Mouse (Mus musculus) forebrain, embryonic 14.5 days (tissue): Measurements from ENCODE around the gene Fbxw4. TPM values are rescaled to one million over a fixed set of nuclear protein-coding genes. Genes with fewer than 3 reads are reported as not detected.
A peak's percentile ranks its signal among the peaks of the same experiment; 100 is the strongest.

Experiments used
- ATAC-seq: fragments of 200-750 bp; cut with Nextera tagmentation; 2 replicates; pipeline ENCODE4 v1.8.0; 2017; ENCODE audit warnings: mild to moderate bottlenecking, moderate library complexity
- DNase-seq: peaks from one replicate; pipeline ENCODE4 v3.0.0-alpha.2; 2015; ENCODE audit warnings: low spot score
- H3K27ac ChIP-seq: fragments of 300-500 bp; sonication (generic); 2 replicates; pipeline ENCODE4 v1.5.1; 2014; ENCODE audit warnings: low read depth, mild to moderate bottlenecking, control low read depth, low read length, moderate library complexity
- H3K27me3 ChIP-seq: fragments of 300-500 bp; sonication (generic); replicated peaks from 2 replicates; pipeline ENCODE4 v1.6.1; 2014; ENCODE audit warnings: low read length, control low read depth, mixed read lengths; ENCODE audit not compliant: control insufficient read depth, insufficient read depth
- H3K36me3 ChIP-seq: fragments of 300-500 bp; sonication (generic); 2 replicates; pipeline ENCODE4 v1.6.1; 2014; ENCODE audit warnings: low read length, control low read depth; ENCODE audit not compliant: control insufficient read depth, insufficient read depth
- H3K4me1 ChIP-seq: fragments of 300-500 bp; sonication (generic); 2 replicates; pipeline ENCODE4 v1.6.1; 2014; ENCODE audit warnings: antibody characterized with exemption, low read length, control low read depth; ENCODE audit not compliant: control insufficient read depth, insufficient read depth
- H3K4me2 ChIP-seq: fragments of 300-500 bp; sonication (generic); 2 replicates; pipeline ENCODE4 v1.6.1; 2014; ENCODE audit warnings: mild to moderate bottlenecking, control low read depth, low read length
- H3K4me3 ChIP-seq: fragments of 300-500 bp; sonication (generic); 2 replicates; pipeline ENCODE4 v1.5.1; 2014; ENCODE audit warnings: low read depth, low read length, control low read depth
- H3K9ac ChIP-seq: fragments of 300-500 bp; sonication (generic); 2 replicates; pipeline ENCODE4 v1.6.1; 2014; ENCODE audit warnings: mild to moderate bottlenecking, low read length, control low read depth, moderate library complexity
- H3K9me3 ChIP-seq: fragments of 300-500 bp; sonication (generic); replicated peaks from 2 replicates; pipeline ENCODE4 v1.6.1; 2016; ENCODE audit warnings: low read length, control low read depth, mixed read lengths; ENCODE audit not compliant: control insufficient read depth
- WGBS: fragments of 180-500 bp; shearing (Covaris S2); extraction: QIAGEN DNeasy Blood & Tissue Kit; methylation state at CpG from one replicate; pipeline ENCODE4 v1.1.7; 2014; 5-methylcytosine and 5-hydroxymethylcytosine counted together
- polyA plus RNA-seq: library from polyadenylated mRNA; unstranded; fragments of >200 nt; fragmentation: Nextera tagmentation; extraction: Ambion mirVana; gene quantifications from 2 replicates; pipeline ENCODE4 v1.2.1, GENCODE M21; 2014

Fbxw4 gene
- polyA plus RNA-seq, 1 experiment from 2014 or later = 4.7 TPM

- Histone ChIP-seq H3K36me3 (no peaks in the 10 kb centered on the region), H3K9ac (peak overlapping the region; percentile 67), H3K4me2 (peak overlapping the region; percentile 71), H3K4me3 (peak overlapping the region; percentile 38), H3K27ac (peak overlapping the region; percentile 44; the same call in 1 of the 2 replicates), H3K27me3 (peaks cover 23% of the 10 kb centered on the region), H3K4me1 (peaks cover 5% of the 10 kb centered on the region; the same call in 1 of the 2 replicates), H3K9me3 (no peaks in the 10 kb centered on the region)
- WGBS = under 1% methylated on average over 41 of the region's 58 CpGs
- ATAC-seq (peak; percentile 62), DNase-seq (peak; percentile 77)
Observed at GRCm38 (mm10) chr19:45541409-45542041, 118.6 kb downstream of the Fbxw4 start.

GRCm38 (mm10) chr19:45540657-45541408 is 119.3 kb downstream of the Fbxw4 start:
- ATAC-seq = no peak; the same call in 1 of the 2 replicates
- Histone ChIP-seq H3K27me3 (peaks cover 23% of the 10 kb centered on the region), H3K9ac (peak overlapping the region; percentile 67), H3K4me3 (peak overlapping the region; percentile 38), H3K4me2 (peak overlapping the region; percentile 71), H3K4me1 (peaks cover 5% of the 10 kb centered on the region; the same call in 1 of the 2 replicates), H3K36me3 (no peaks in the 10 kb centered on the region), H3K9me3 (no peaks in the 10 kb centered on the region), H3K27ac (0 out of 2 replicates have a peak overlapping the region, but pooled peaks have one; percentile 44)
- peak; percentile 34 for DNase-seq
- WGBS = 22% methylated on average over 8 of the region's 8 CpGs

GRCm38 (mm10) chr19:45537505-45537904 is 122.6 kb downstream of the Fbxw4 start:
- Histone ChIP-seq H3K9ac (no peak overlapping the region), H3K27me3 (peaks cover 5% of the 10 kb centered on the region), H3K9me3 (no peaks in the 10 kb centered on the region), H3K4me1 (peaks cover 7% of the 10 kb centered on the region; the same call in 1 of the 2 replicates), H3K4me3 (no peak overlapping the region), H3K4me2 (no peak overlapping the region), H3K27ac (no peak overlapping the region), H3K36me3 (no peaks in the 10 kb centered on the region)
- ATAC-seq (no peak), DNase-seq (peak; percentile 22)
- WGBS = 69% methylated on average over 1 of the region's 1 CpGs

DNA sequence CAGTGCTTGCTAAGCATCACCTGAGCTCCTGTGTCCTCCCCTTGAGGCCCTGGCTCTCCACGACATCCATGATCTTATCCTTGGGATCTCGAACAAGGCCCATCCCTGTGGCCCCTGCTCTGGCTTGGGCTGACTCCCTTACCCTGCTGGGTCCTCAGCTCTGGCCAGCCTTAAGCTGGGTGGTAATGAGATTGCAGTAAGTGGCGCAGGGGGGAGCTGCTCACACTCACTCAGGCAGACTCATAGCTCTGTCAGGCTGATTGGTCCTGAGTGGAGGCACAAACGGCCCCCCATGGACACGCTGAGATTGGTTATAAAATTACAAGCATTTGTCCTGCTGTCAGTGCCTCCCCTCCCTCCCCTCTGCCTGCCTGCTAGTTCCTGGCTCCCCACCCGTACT is 124.2 kb downstream of the Fbxw4 start:
- Histone ChIP-seq H3K4me2 (no peak overlapping the region), H3K36me3 (0 out of 2 replicates have a peak, but pooled peaks cover 3% of the 10 kb centered on the region), H3K27me3 (no peaks in the 10 kb centered on the region; the same call in 1 of the 2 replicates), H3K4me1 (peaks cover 5% of the 10 kb centered on the region; the same call in 1 of the 2 replicates), H3K4me3 (no peak overlapping the region), H3K27ac (no peak overlapping the region), H3K9me3 (no peaks in the 10 kb centered on the region), H3K9ac (no peak overlapping the region)
- DNase-seq = no peak
- WGBS = 75% methylated on average over 6 of the region's 6 CpGs
- no peak for ATAC-seq

- no peak for DNase-seq
- peaks cover 10% of the 10 kb centered on the region; the same call in 1 of the 2 replicates for H3K36me3 ChIP-seq
- H3K4me2 ChIP-seq = no peak overlapping the region
- H3K9ac ChIP-seq = no peak overlapping the region
- no peaks in the 10 kb centered on the region for H3K9me3 ChIP-seq
- ATAC-seq = no peak
- H3K4me3 ChIP-seq = no peak overlapping the region
- no peaks in the 10 kb centered on the region for H3K27me3 ChIP-seq
- 82% methylated on average over 8 of the region's 8 CpGs for WGBS
- no peak overlapping the region for H3K27ac ChIP-seq
- peaks cover 3% of the 10 kb centered on the region; the same call in 1 of the 2 replicates for H3K4me1 ChIP-seq
Observed at GRCm38 (mm10) chr19:45535214-45535735, 124.8 kb downstream of the Fbxw4 start.

DNA sequence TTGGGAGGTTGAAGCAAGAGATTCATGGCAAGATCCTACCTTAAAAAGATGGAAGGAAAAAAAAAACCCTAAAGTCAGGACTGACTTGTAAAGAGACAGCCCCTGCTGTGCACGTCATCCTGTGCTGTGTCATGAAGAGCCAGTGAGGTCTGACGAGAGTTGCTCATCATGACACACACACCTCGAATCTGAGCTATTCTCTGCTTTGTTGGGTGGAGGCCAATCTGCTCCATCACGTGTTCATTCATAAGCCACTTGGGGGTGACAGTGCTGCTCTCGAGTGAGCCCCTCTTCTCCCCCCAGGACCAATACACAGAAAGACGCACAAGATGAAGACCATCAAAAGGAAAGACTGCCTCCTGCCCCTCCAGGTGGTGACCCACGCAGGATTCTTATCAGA is 126.5 kb downstream of the Fbxw4 start:
- Histone ChIP-seq H3K9ac (no peak overlapping the region), H3K27me3 (no peaks in the 10 kb centered on the region), H3K9me3 (no peaks in the 10 kb centered on the region), H3K4me3 (no peak overlapping the region), H3K36me3 (peaks cover 23% of the 10 kb centered on the region), H3K4me1 (peaks cover 3% of the 10 kb centered on the region; the same call in 1 of the 2 replicates), H3K27ac (no peak overlapping the region), H3K4me2 (no peak overlapping the region)
- 63% methylated on average over 7 of the region's 7 CpGs for WGBS
- no peak for ATAC-seq
- no peak for DNase-seq

- WGBS = 67% methylated on average over 6 of the region's 6 CpGs
- ATAC-seq = no peak
- peaks cover 39% of the 10 kb centered on the region for H3K36me3 ChIP-seq
- H3K4me3 ChIP-seq = no peak overlapping the region
- H3K9me3 ChIP-seq = no peaks in the 10 kb centered on the region
- peaks cover 3% of the 10 kb centered on the region; the same call in 1 of the 2 replicates for H3K4me1 ChIP-seq
- no peak overlapping the region for H3K4me2 ChIP-seq
- no peak for DNase-seq
- H3K27me3 ChIP-seq = no peaks in the 10 kb centered on the region
- H3K27ac ChIP-seq = no peak overlapping the region
- H3K9ac ChIP-seq = no peak overlapping the region
Observed at GRCm38 (mm10) chr19:45531554-45531953, 128.6 kb downstream of the Fbxw4 start.

- no peaks in the 10 kb centered on the region for H3K27me3 ChIP-seq
- no peak for ATAC-seq
Observed at GRCm38 (mm10) chr19:45530200-45530995, 129.7 kb downstream of the Fbxw4 start.

More at GRCm38 (mm10) chr19:45530200-45530995, 129.7 kb downstream of the Fbxw4 start:
- Histone ChIP-seq H3K27ac (no peak overlapping the region), H3K4me2 (no peak overlapping the region), H3K4me3 (no peak overlapping the region), H3K4me1 (peaks cover 3% of the 10 kb centered on the region; the same call in 1 of the 2 replicates), H3K9me3 (no peaks in the 10 kb centered on the region), H3K36me3 (peaks cover 39% of the 10 kb centered on the region), H3K9ac (no peak overlapping the region)
- no peak for DNase-seq
- 89% methylated on average over 15 of the region's 15 CpGs for WGBS
